Mouse (Mus musculus) kidney, embryonic 15.5 days (tissue): ENCODE data around the gene Chd4. TPM values are rescaled to one million over a fixed set of nuclear protein-coding genes. Genes with fewer than 3 reads are reported as not detected.
"Not testable (repeated sequence)": the region's sequence is repeated elsewhere in the genome, so short reads cannot be mapped to it uniquely, and the experiment has no call there.

ENCODE experiments used
- ATAC-seq: fragments of 200-750 bp; cut with Nextera tagmentation; replicated peaks from 2 replicates; pipeline ENCODE4 v1.8.0; 2017; ENCODE audit warnings: moderate TSS enrichment; ENCODE audit not compliant: low FRiP score
- H3K27ac ChIP-seq: fragments of 300-500 bp; sonication (generic); 2 replicates; pipeline ENCODE4 v1.5.1; 2015; ENCODE audit warnings: mild to moderate bottlenecking, inconsistent platforms
- H3K27me3 ChIP-seq: fragments of 300-500 bp; sonication (generic); 2 replicates; pipeline ENCODE4 v1.6.1; 2015; ENCODE audit warnings: inconsistent platforms
- H3K36me3 ChIP-seq: fragments of 300-500 bp; sonication (generic); 2 replicates; pipeline ENCODE4 v1.6.1; 2015; ENCODE audit warnings: inconsistent platforms
- H3K4me1 ChIP-seq: fragments of 300-500 bp; sonication (generic); 2 replicates; pipeline ENCODE4 v1.6.1; 2015; ENCODE audit warnings: inconsistent platforms
- H3K4me2 ChIP-seq: fragments of 300-500 bp; sonication (generic); 2 replicates; pipeline ENCODE4 v1.6.1; 2015; ENCODE audit warnings: moderate library complexity, mild to moderate bottlenecking, inconsistent platforms
- H3K4me3 ChIP-seq: fragments of 300-500 bp; sonication (generic); replicated peaks from 2 replicates; pipeline ENCODE4 v1.5.1; 2015; ENCODE audit warnings: mild to moderate bottlenecking, inconsistent platforms
- H3K9ac ChIP-seq: fragments of 300-500 bp; sonication (generic); 2 replicates; pipeline ENCODE4 v1.6.1; 2015; ENCODE audit warnings: mild to moderate bottlenecking, inconsistent platforms
- H3K9me3 ChIP-seq: fragments of 300-500 bp; sonication (generic); replicated peaks from 2 replicates; pipeline ENCODE4 v1.6.1; 2016; ENCODE audit warnings: inconsistent platforms
- WGBS: fragments of 180-500 bp; shearing (Covaris S2); methylation state at CpG from one replicate; pipeline ENCODE4 v1.1.7; 2015; ENCODE audit warnings: mixed read lengths; 5-methylcytosine and 5-hydroxymethylcytosine counted together
- polyA plus RNA-seq: library from polyadenylated mRNA; unstranded; fragments of >200 nt; fragmentation: Nextera tagmentation; extraction: Ambion mirVana; gene quantifications from 2 replicates; pipeline ENCODE4 v1.2.1, GENCODE M21; 2015

Gene Chd4
- 99.2 and 100 TPM in 2 replicates for polyA plus RNA-seq

DNA sequence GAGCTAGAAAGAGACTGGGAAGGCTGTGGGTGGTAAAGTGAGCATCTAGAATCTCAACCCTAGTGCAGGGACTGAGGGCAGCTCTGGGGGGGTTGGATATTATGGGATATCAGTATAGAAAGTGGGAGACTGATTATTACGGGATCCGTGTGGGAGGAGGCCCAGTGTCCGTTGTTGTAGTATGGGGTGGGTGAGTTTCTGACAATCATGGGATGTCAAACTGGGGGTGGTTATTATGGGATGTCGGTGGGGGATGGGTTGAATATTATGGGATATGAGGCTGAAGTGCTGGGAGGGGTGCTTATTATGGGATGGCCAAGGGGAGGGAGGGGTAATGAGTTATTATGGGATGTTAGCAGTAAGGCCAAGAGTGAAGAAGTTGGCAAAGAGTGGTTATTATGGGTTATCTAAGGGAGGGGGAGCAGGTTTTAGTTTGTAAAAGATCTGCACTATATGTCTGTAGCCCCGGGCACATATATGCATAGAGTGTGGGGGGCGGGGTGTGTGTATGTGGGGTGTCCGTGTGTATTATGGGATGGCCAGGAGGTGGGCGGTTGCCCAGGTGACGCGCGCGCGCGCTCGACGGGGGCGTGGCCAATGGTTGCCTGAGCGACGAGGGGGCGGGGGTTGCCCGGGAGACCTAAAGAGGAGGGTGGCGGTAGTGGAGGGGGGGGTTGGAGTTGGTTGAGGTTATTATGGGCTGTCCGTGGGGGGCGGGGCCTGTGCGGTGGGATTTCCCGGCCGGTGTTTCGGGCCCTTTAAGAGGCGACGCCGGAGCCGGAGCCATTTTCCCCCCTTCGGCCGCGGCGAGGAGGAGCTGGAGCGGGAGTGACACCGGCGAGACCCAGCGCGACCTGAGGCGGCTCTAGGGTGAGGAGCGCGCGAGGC lies at the start of gene Chd4:
Chd4 (plus strand) TSS at position 591 of the 888 bp plus-strand sequence.
- Histone ChIP-seq H3K9ac (peak within 1 kb of the TSS; percentile 85), H3K27me3 (no peaks in the 10 kb centered on the region), H3K36me3 (peaks cover 27% of the 10 kb centered on the region), H3K27ac (peak within 1 kb of the TSS; percentile 99), H3K9me3 (no peaks in the 10 kb centered on the region), H3K4me3 (peak within 1 kb of the TSS; percentile 97), H3K4me2 (peak within 1 kb of the TSS; percentile 87), H3K4me1 (peaks cover 51% of the 10 kb centered on the region)
- ATAC-seq, result peak; percentile 79
- 2% methylated on average over 45 of the region's 45 CpGs for WGBS

DNA sequence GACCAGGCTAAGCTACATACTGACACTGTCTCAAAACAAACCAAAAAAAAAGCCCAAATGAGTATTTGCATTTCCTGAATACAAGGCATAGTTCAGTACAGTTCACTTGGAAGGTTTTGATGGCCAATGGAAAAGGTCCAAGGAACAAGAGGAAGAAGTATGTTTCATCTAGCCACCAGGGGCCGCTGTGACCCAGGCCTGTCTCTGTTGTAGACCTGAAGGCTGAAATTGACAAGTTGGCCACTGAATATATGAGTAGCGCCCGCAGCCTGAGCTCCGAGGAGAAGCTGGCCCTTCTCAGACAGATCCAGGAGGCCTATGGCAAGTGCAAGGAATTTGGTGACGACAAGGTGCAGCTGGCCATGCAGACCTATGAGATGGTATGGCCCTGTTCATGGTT lies 49.1 kb upstream of the Chd4 start:
- Histone ChIP-seq H3K9me3 (no peaks in the 10 kb centered on the region), H3K4me3 (no peak overlapping the region), H3K27me3 (no peaks in the 10 kb centered on the region), H3K36me3 (peaks cover 88% of the 10 kb centered on the region), H3K27ac (no peak overlapping the region), H3K4me1 (no peaks in the 10 kb centered on the region), H3K4me2 (no peak overlapping the region), H3K9ac (no peak overlapping the region)
- ATAC-seq, result peak; percentile 48
- 41% methylated on average over 5 of the region's 5 CpGs for WGBS

DNA sequence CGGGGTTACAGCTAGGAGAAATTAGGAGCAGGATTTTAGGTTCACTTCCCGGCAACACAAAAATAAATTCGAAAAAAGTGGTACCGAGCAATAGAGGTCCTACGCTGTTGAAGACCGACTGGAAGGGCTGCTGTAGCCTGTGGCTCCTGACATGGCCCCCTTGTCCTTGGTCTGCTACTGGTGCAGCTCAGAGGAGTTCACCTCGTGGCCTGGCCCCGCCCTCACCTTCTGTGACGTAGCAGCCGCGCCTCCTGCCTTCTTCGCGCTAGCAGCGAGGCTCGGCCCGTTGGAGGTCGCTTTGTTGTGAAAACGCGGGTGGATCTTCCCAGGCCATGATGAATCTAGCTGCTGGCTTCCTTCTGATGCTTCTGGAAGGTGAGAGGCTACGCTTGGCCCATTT lies 46.1 kb upstream of the Chd4 start, which contains the start of gene Acrbp:
Acrbp (plus strand) TSS at position 12 of the 400 bp plus-strand sequence.
- 0 out of 2 replicates have a peak, but pooled peaks have one; percentile 30 for ATAC-seq
- Histone ChIP-seq H3K4me1 (no peaks in the 10 kb centered on the region), H3K36me3 (peaks cover 95% of the 10 kb centered on the region)

DNA sequence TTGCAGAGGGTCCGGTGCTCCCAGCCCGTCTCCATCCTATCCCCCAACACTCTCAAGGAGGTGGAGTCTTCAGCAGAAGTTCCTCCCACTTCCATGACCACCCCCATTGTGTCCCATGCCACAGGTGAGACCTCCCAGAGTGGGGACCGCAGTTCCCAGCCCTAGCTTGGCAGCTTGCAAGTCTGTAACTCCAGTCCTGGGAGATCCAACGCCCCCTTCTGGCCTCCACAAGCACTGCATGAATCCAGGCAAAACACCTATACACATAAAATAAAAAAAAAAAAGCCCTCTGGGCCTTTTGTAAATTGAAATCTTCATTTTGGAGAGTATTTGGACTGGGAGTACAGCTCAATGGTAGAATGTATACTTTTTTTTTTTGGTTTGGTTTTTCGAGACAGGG lies 44.5 kb upstream of the Chd4 start:
- Histone ChIP-seq H3K9me3 (no peaks in the 10 kb centered on the region), H3K4me1 (no peaks in the 10 kb centered on the region), H3K9ac (no peak overlapping the region), H3K4me3 (no peak overlapping the region), H3K4me2 (no peak overlapping the region), H3K27me3 (no peaks in the 10 kb centered on the region), H3K36me3 (peaks cover 88% of the 10 kb centered on the region), H3K27ac (no peak overlapping the region)
- ATAC-seq, result no peak
- 69% methylated on average over 5 of the region's 5 CpGs for WGBS

More for the DNA sequence above, 46.1 kb upstream of the Chd4 start, which contains the start of gene Acrbp:
- no peaks in the 10 kb centered on the region for H3K27me3 ChIP-seq
- no peak within 1 kb of the TSS for H3K4me2 ChIP-seq
- no peak within 1 kb of the TSS for H3K27ac ChIP-seq
- WGBS, result 46% methylated on average over 20 of the region's 20 CpGs
- H3K9ac ChIP-seq, result no peak within 1 kb of the TSS
- H3K9me3 ChIP-seq, result no peaks in the 10 kb centered on the region
- H3K4me3 ChIP-seq, result no peak within 1 kb of the TSS

DNA sequence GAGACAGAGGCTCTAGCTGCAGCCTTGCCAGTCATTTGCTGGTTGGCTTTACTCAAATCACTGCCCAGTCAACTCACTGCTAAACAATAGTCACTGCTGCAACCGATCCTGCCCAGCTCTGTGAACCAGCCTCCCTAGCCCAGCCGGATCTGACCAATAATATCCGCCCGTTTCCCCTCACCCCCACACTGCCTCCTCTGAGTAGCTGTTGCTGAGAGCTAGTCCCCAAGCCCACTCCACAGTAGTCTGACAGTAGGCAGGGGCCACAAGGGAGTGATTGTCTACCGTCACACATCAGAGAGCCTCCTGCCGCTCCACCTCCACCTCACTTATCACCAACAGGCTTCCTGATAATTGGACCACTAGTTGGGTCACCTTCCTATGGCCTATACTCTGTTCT lies 34.3 kb upstream of the Chd4 start:
- WGBS, result 15% methylated on average over 6 of the region's 6 CpGs
- no peaks in the 10 kb centered on the region for H3K36me3 ChIP-seq
- H3K4me1 ChIP-seq, result peaks cover 12% of the 10 kb centered on the region
- H3K9ac ChIP-seq, result no peak overlapping the region
- peak; percentile 87 for ATAC-seq
- H3K27ac ChIP-seq, result no peak overlapping the region
- H3K4me2 ChIP-seq, result no peak overlapping the region
- H3K4me3 ChIP-seq, result no peak overlapping the region
- no peaks in the 10 kb centered on the region for H3K9me3 ChIP-seq
- no peaks in the 10 kb centered on the region for H3K27me3 ChIP-seq

DNA sequence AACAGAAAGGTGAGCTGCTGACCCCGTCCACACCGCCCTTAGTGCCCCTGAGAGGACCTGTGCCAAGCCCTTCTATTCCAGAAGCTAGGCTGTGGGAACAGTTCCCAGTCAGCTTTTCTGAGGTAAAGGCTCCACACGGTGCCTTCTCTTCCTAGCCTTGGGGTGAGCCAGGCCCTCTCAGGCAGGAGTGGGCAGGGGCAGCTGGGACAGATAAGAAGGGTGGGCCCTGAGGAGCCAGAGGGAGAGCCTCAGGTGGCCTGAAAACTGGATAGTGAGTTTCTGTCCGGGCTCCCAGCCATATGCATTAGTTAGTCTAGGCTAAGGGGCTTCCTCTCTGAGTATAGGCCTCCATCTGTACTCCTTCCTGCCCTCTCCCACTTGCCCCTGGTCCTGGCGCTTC lies 33.3 kb upstream of the Chd4 start:
- Histone ChIP-seq H3K27ac (no peak overlapping the region), H3K36me3 (no peaks in the 10 kb centered on the region), H3K27me3 (no peaks in the 10 kb centered on the region), H3K9ac (no peak overlapping the region), H3K4me1 (peaks cover 12% of the 10 kb centered on the region), H3K4me2 (no peak overlapping the region), H3K4me3 (no peak overlapping the region), H3K9me3 (no peaks in the 10 kb centered on the region)
- WGBS, result 78% methylated on average over 5 of the region's 5 CpGs
- no peak for ATAC-seq

GRCm38 (mm10) chr6:125063906-125064305 lies 31.9 kb upstream of the Chd4 start:
- no peak overlapping the region for H3K9ac ChIP-seq
- no peak overlapping the region for H3K4me2 ChIP-seq
- H3K4me1 ChIP-seq, result peaks cover 12% of the 10 kb centered on the region
- H3K9me3 ChIP-seq, result no peaks in the 10 kb centered on the region
- no peak overlapping the region for H3K27ac ChIP-seq
- 84% methylated on average over 6 of the region's 6 CpGs for WGBS
- H3K27me3 ChIP-seq, result no peaks in the 10 kb centered on the region
- no peaks in the 10 kb centered on the region for H3K36me3 ChIP-seq
- no peak for ATAC-seq
- H3K4me3 ChIP-seq, result no peak overlapping the region

GRCm38 (mm10) chr6:125065223-125065622 lies 30.6 kb upstream of the Chd4 start:
- H3K36me3 ChIP-seq, result not testable (repeated sequence)
- 100% methylated on average over 1 of the region's 1 CpGs for WGBS

GRCm38 (mm10) chr6:125067571-125067995 lies 28.2 kb upstream of the Chd4 start, which contains the start of gene Lpar5:
Gene Lpar5, plus strand, starts transcription at chr6:125067920.
- Histone ChIP-seq H3K9ac (no peak within 1 kb of the TSS), H3K4me3 (no peak within 1 kb of the TSS), H3K36me3 (no peaks in the 10 kb centered on the region), H3K9me3 (no peaks in the 10 kb centered on the region), H3K27ac (no peak within 1 kb of the TSS), H3K4me1 (0 out of 2 replicates have a peak, but pooled peaks cover 4% of the 10 kb centered on the region), H3K27me3 (no peaks in the 10 kb centered on the region), H3K4me2 (no peak within 1 kb of the TSS)
- no peak for ATAC-seq
- WGBS, result 43% methylated on average over 8 of the region's 8 CpGs

More at GRCm38 (mm10) chr6:125065223-125065622, 30.6 kb upstream of the Chd4 start:
- not testable (repeated sequence) for H3K27me3 ChIP-seq, H3K27ac ChIP-seq, H3K4me2 ChIP-seq, H3K9ac ChIP-seq, H3K4me3 ChIP-seq, ATAC-seq, H3K9me3 ChIP-seq
- peaks cover 12% of the 10 kb centered on the region for H3K4me1 ChIP-seq

DNA sequence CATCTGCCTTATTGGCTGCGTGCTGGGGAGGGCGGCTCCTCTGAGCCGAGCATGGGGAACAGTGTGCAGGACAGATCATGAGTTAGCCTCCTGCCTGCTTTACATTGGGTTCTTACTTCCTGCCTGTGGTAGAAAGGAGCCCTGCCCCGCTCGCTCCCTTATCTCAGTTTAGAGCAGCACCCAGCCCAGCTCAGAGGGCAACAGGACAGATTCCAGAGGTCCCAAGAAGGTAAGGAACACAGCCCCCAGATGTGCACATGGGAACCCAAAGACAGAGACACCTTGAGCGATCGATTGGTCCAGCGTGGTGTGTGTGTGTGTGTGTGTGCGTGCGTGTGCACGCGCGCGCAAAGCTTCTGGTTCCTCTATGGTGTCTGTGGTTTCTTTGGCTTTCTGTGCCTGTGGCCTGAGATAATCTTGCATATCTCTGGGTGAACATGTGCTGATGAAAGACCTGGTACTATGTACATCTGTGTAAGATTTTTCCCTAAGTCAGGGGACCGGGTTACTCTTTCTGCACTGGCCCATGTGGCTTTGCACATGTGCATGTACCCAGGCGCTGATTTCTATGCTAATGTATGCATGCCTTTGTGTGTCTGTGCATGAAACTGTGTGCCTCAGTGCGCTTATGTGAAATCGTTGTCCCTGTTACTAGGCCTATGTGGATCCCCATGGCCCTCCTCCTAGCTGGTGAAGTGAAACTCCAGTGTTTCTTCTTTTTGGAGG lies 24.4 kb upstream of the Chd4 start:
- Histone ChIP-seq H3K4me1 (0 out of 2 replicates have a peak, but pooled peaks cover 4% of the 10 kb centered on the region), H3K27me3 (no peaks in the 10 kb centered on the region), H3K27ac (peak overlapping the region; percentile 70), H3K4me2 (no peak overlapping the region), H3K9me3 (no peaks in the 10 kb centered on the region), H3K9ac (no peak overlapping the region), H3K36me3 (no peaks in the 10 kb centered on the region), H3K4me3 (no peak overlapping the region)
- peak; percentile 52 for ATAC-seq
- WGBS, result 81% methylated on average over 18 of the region's 18 CpGs

GRCm38 (mm10) chr6:125071896-125072279 lies 23.9 kb upstream of the Chd4 start:
- WGBS, result 22% methylated on average over 2 of the region's 2 CpGs
- Histone ChIP-seq H3K4me2 (no peak overlapping the region), H3K4me1 (0 out of 2 replicates have a peak, but pooled peaks cover 4% of the 10 kb centered on the region), H3K9ac (no peak overlapping the region), H3K4me3 (no peak overlapping the region), H3K27ac (peak overlapping the region; percentile 70), H3K9me3 (no peaks in the 10 kb centered on the region), H3K36me3 (no peaks in the 10 kb centered on the region), H3K27me3 (no peaks in the 10 kb centered on the region)
- peak; percentile 52; the same call in 1 of the 2 replicates for ATAC-seq

DNA sequence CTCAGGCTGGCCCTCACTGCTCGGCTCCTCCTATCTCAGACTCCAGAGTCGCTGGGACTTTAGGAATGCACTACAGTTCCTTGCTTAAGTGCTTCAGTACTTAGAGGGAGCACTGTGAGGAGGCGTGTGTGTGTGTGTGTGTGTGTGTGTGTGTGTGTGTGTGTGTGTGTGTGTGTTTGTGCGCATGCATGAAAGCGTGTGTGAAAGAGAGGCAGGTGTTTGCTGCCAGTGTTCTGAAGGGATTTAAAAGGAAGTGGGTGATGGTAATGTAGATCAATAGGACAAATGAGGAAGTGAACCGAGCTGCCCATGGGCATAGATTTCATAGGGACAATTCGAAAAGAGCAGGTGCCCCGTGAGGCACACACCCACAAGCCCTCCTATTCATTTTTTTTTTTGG lies 22.0 kb upstream of the Chd4 start:
- Histone ChIP-seq H3K36me3 (no peaks in the 10 kb centered on the region), H3K27ac (no peak overlapping the region), H3K4me3 (no peak overlapping the region), H3K9me3 (no peaks in the 10 kb centered on the region), H3K9ac (no peak overlapping the region), H3K27me3 (no peaks in the 10 kb centered on the region), H3K4me1 (0 out of 2 replicates have a peak, but pooled peaks cover 4% of the 10 kb centered on the region), H3K4me2 (no peak overlapping the region)
- ATAC-seq, result no peak
- 67% methylated on average over 8 of the region's 8 CpGs for WGBS
